Mouse (Mus musculus) midbrain, embryonic 10.5 days (tissue): ENCODE measurements at regions not wholly inside any gene's neighbourhood (a gene's known extent, or its start where the extent isn't known, plus 50 kb on each side); places are given as distances from the start of the nearest gene placed in this dataset.

Experiments used
- DNase-seq: peaks from one replicate; pipeline ENCODE4 v3.0.0-alpha.2; 2017; ENCODE audit warnings: low spot score
- H3K27ac ChIP-seq: fragments of 300-500 bp; sonication (generic); replicated peaks from 2 replicates; pipeline ENCODE4 v1.5.1; 2016; ENCODE audit warnings: mild to moderate bottlenecking
- H3K27me3 ChIP-seq: fragments of 300-500 bp; sonication (generic); 2 replicates; pipeline ENCODE4 v1.6.1; 2016; ENCODE audit warnings: low read depth, mild to moderate bottlenecking; ENCODE audit not compliant: poor library complexity, severe bottlenecking
- H3K36me3 ChIP-seq: fragments of 300-500 bp; sonication (generic); 2 replicates; pipeline ENCODE4 v1.6.1; 2016; ENCODE audit warnings: mild to moderate bottlenecking, moderate library complexity
- H3K4me1 ChIP-seq: fragments of 300-500 bp; sonication (generic); 2 replicates; pipeline ENCODE4 v1.6.1; 2016
- H3K4me3 ChIP-seq: fragments of 300-500 bp; sonication (generic); 2 replicates; pipeline ENCODE4 v1.5.1; 2016; ENCODE audit warnings: mild to moderate bottlenecking, moderate library complexity
- H3K9me3 ChIP-seq: fragments of 300-500 bp; sonication (generic); replicated peaks from 2 replicates; pipeline ENCODE4 v1.6.1; 2016; ENCODE audit warnings: mild to moderate bottlenecking
- WGBS: fragments of 180-500 bp; shearing (Covaris S2); methylation state at CpG from one replicate; pipeline ENCODE4 v1.1.7; 2016; 5-methylcytosine and 5-hydroxymethylcytosine counted together

- peaks cover 4% of the 10 kb centered on the region; the same call in 1 of the 2 replicates for H3K4me1 ChIP-seq
- DNase-seq: no peak
- WGBS: 75% methylated on average over 4 of the region's 4 CpGs
- no peaks in the 10 kb centered on the region for H3K27me3 ChIP-seq
- H3K36me3 ChIP-seq: no peaks in the 10 kb centered on the region
- H3K4me3 ChIP-seq: no peak overlapping the region
- no peak overlapping the region for H3K27ac ChIP-seq
- no peaks in the 10 kb centered on the region for H3K9me3 ChIP-seq
Measured at GRCm38 (mm10) chr2:106425451-106425881, 267.6 kb upstream of the Mpped2 start.

DNA sequence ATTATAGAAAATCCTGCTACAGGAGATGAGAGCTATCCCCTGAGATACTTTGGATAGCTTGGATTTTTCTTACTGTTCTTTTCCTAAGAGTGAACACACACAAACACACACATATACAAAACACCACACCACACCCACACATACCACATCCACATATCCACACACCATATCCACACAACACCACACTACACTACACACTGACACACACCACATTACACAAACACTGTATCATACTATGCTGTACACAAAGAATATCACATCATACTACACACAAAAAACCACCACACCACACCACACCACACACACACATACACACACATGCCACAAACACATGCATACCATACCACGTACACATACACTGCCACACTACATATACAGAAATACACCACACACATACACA, 267.1 kb upstream of the Mpped2 start:
- WGBS: 97% methylated on average over 1 of the region's 1 CpGs
- Histone ChIP-seq H3K9me3 (no peaks in the 10 kb centered on the region), H3K27ac (no peak overlapping the region), H3K27me3 (no peaks in the 10 kb centered on the region), H3K4me1 (peaks cover 4% of the 10 kb centered on the region; the same call in 1 of the 2 replicates), H3K36me3 (no peaks in the 10 kb centered on the region), H3K4me3 (no peak overlapping the region)
- DNase-seq: no peak

- Histone ChIP-seq H3K4me1 (peaks cover 14% of the 10 kb centered on the region), H3K27me3 (peaks cover 7% of the 10 kb centered on the region)
- WGBS: 76% methylated on average over 7 of the region's 7 CpGs
Measured at GRCm38 (mm10) chr2:106427237-106427636, 265.8 kb upstream of the Mpped2 start.

DNA sequence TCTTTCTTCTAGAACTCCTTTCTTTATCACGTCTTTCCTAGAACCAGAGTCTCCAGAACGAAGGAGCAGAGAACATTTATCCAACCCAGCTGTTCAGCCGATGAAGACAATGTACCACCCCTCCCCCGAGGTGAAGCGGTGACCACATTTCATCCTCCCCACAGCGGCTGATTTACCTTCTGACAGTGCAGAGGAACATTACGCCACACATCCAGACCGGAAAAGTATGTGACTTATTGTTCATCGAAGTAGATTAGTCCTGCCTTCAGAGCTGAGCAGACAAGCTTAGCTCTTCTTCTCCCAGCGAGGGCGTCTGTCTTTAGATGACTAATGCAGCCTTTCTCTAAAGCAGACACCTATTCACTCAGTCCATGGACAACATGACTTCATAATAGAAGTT, 264.2 kb upstream of the Mpped2 start:
- peaks cover 14% of the 10 kb centered on the region for H3K4me1 ChIP-seq
- H3K9me3 ChIP-seq: no peaks in the 10 kb centered on the region
- H3K4me3 ChIP-seq: no peak overlapping the region
- H3K27ac ChIP-seq: no peak overlapping the region
- peaks cover 24% of the 10 kb centered on the region for H3K27me3 ChIP-seq
- WGBS: 78% methylated on average over 11 of the region's 11 CpGs
- no peak for DNase-seq
- H3K36me3 ChIP-seq: no peaks in the 10 kb centered on the region

More at GRCm38 (mm10) chr2:106427237-106427636, 265.8 kb upstream of the Mpped2 start:
- Histone ChIP-seq H3K36me3 (no peaks in the 10 kb centered on the region), H3K27ac (no peak overlapping the region), H3K4me3 (no peak overlapping the region), H3K9me3 (no peaks in the 10 kb centered on the region)
- DNase-seq: no peak

- Histone ChIP-seq H3K4me1 (peaks cover 15% of the 10 kb centered on the region), H3K4me3 (peak overlapping the region; percentile 35), H3K36me3 (no peaks in the 10 kb centered on the region), H3K9me3 (no peaks in the 10 kb centered on the region), H3K27ac (no peak overlapping the region), H3K27me3 (peaks cover 39% of the 10 kb centered on the region)
- 32% methylated on average over 8 of the region's 8 CpGs for WGBS
- DNase-seq: peak; percentile 68
Measured at GRCm38 (mm10) chr2:106431141-106431540, 261.9 kb upstream of the Mpped2 start.

- 22% methylated on average over 9 of the region's 9 CpGs for WGBS
- DNase-seq: no peak
Measured at GRCm38 (mm10) chr2:106431637-106432199, 261.4 kb upstream of the Mpped2 start.

DNA sequence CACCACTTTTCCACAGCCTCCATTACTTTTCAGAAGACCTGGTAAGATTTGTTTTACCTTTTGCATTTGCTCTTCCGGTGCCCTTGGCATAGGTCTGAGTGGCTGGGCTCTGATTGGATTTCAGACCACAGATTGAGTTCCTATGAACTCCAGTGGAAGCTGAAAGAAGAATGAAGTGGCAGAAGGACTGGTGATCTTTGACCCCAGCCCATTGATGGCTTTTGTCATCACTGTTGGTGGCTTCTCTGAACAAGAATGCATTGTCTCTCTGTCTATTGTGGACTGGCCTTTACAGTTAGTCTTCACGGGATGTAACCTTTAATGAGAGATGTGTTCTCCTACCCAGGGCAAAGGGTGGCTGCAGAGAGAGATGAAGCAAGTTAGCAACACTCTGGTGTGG, 256.9 kb upstream of the Mpped2 start:
- DNase-seq: peak; percentile 48
- 24% methylated on average over 2 of the region's 2 CpGs for WGBS

More at GRCm38 (mm10) chr2:106431637-106432199, 261.4 kb upstream of the Mpped2 start:
- Histone ChIP-seq H3K36me3 (no peaks in the 10 kb centered on the region), H3K9me3 (no peaks in the 10 kb centered on the region), H3K27me3 (peaks cover 39% of the 10 kb centered on the region), H3K4me1 (peaks cover 17% of the 10 kb centered on the region), H3K4me3 (peak overlapping the region; percentile 35), H3K27ac (no peak overlapping the region)

DNA sequence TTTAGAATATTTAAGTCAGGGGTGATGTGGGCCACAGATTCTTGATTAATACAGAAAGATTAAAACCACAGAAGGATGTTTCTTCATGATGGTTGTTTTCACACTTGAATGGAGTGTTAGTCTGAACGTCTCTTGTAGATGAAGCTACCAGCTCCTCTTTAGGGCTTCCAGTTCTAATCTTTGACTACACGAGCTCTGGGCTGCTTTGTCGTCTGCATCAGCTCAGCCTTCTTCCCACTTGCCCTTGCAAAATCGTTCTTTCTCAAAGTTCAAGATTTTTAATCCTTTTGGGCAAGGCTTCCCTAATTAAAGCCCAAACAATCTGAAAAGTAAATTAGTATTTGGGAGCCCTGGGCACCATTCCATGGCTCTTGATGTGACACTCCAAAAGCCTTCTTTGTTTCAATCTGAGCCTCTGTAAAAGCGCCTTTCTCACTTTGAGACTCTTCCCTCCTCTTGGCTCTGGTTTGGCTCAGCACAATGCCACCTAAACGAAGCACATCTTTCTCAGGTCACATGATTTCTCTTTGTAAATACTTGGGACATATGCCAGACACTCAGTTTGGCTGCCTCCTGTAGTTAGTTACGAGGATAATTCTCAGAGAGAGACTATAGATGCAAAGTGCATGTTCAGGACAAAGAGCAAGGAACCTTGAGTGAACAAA, 238.6 kb upstream of the Mpped2 start:
- DNase-seq: no peak

More for the DNA sequence above, 256.9 kb upstream of the Mpped2 start:
- Histone ChIP-seq H3K4me3 (no peak overlapping the region), H3K27ac (no peak overlapping the region), H3K4me1 (peaks cover 17% of the 10 kb centered on the region), H3K36me3 (no peaks in the 10 kb centered on the region), H3K9me3 (no peaks in the 10 kb centered on the region), H3K27me3 (peaks cover 49% of the 10 kb centered on the region)

GRCm38 (mm10) chr2:106455039-106455438, 238.0 kb upstream of the Mpped2 start:
- Histone ChIP-seq H3K27me3 (no peaks in the 10 kb centered on the region), H3K9me3 (no peaks in the 10 kb centered on the region), H3K27ac (no peak overlapping the region), H3K4me3 (no peak overlapping the region), H3K4me1 (no peaks in the 10 kb centered on the region), H3K36me3 (no peaks in the 10 kb centered on the region)
- 85% methylated on average over 4 of the region's 4 CpGs for WGBS
- no peak for DNase-seq

More for the DNA sequence above, 238.6 kb upstream of the Mpped2 start:
- Histone ChIP-seq H3K27me3 (no peaks in the 10 kb centered on the region), H3K4me1 (no peaks in the 10 kb centered on the region), H3K36me3 (no peaks in the 10 kb centered on the region), H3K27ac (no peak overlapping the region), H3K9me3 (no peaks in the 10 kb centered on the region), H3K4me3 (no peak overlapping the region)
- WGBS: 68% methylated on average over 7 of the region's 7 CpGs

- Histone ChIP-seq H3K27me3 (no peaks in the 10 kb centered on the region), H3K4me1 (peaks cover 4% of the 10 kb centered on the region; the same call in 1 of the 2 replicates), H3K9me3 (no peaks in the 10 kb centered on the region), H3K4me3 (no peak overlapping the region), H3K36me3 (no peaks in the 10 kb centered on the region), H3K27ac (no peak overlapping the region)
- 84% methylated on average over 3 of the region's 3 CpGs for WGBS
- DNase-seq: no peak
Measured at GRCm38 (mm10) chr2:106455972-106456371, 237.1 kb upstream of the Mpped2 start.

DNA sequence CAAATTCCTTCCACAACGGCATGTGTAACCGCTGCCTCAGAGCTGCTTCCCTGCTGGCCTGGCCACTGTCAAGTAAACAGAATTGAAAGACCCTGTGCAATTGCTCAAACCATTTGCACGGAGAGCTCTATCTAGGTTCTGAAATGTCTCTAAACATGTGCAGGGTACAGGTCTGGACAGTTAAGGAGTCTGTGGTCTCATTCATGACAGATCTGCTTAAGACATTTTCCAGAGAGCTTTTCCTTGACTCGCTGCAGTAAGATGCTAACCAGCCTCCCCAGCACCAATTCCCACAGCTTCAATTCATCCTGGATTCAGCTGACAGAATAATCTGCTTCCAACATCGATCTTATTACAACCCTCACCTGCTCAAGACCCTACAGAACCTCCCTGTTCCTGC, 235.1 kb upstream of the Mpped2 start:
- no peak for DNase-seq
- no peak overlapping the region for H3K4me3 ChIP-seq
- H3K27me3 ChIP-seq: no peaks in the 10 kb centered on the region
- 67% methylated on average over 5 of the region's 5 CpGs for WGBS
- no peak overlapping the region for H3K27ac ChIP-seq
- H3K9me3 ChIP-seq: no peaks in the 10 kb centered on the region
- no peaks in the 10 kb centered on the region for H3K36me3 ChIP-seq
- peaks cover 20% of the 10 kb centered on the region for H3K4me1 ChIP-seq

GRCm38 (mm10) chr2:106461021-106461420, 232.0 kb upstream of the Mpped2 start:
- Histone ChIP-seq H3K27me3 (no peaks in the 10 kb centered on the region), H3K9me3 (no peaks in the 10 kb centered on the region), H3K27ac (no peak overlapping the region), H3K4me3 (no peak overlapping the region), H3K36me3 (no peaks in the 10 kb centered on the region), H3K4me1 (peaks cover 20% of the 10 kb centered on the region)
- WGBS: 69% methylated on average over 8 of the region's 8 CpGs
- no peak for DNase-seq

- no peak overlapping the region for H3K27ac ChIP-seq
- no peak overlapping the region for H3K4me3 ChIP-seq
- H3K36me3 ChIP-seq: no peaks in the 10 kb centered on the region
- DNase-seq: no peak
- no peaks in the 10 kb centered on the region for H3K9me3 ChIP-seq
- peaks cover 20% of the 10 kb centered on the region for H3K4me1 ChIP-seq
- no peaks in the 10 kb centered on the region for H3K27me3 ChIP-seq
- 83% methylated on average over 7 of the region's 7 CpGs for WGBS
Measured at GRCm38 (mm10) chr2:106461490-106461889, 231.6 kb upstream of the Mpped2 start.
